Mouse (Mus musculus) cerebellum, adult 11 months (tissue): ENCODE results near the gene Ttc4.

Source experiments
- DNase-seq: peaks from one replicate; pipeline ENCODE4 v3.0.0; 2022

Ttc4 gene

DNA sequence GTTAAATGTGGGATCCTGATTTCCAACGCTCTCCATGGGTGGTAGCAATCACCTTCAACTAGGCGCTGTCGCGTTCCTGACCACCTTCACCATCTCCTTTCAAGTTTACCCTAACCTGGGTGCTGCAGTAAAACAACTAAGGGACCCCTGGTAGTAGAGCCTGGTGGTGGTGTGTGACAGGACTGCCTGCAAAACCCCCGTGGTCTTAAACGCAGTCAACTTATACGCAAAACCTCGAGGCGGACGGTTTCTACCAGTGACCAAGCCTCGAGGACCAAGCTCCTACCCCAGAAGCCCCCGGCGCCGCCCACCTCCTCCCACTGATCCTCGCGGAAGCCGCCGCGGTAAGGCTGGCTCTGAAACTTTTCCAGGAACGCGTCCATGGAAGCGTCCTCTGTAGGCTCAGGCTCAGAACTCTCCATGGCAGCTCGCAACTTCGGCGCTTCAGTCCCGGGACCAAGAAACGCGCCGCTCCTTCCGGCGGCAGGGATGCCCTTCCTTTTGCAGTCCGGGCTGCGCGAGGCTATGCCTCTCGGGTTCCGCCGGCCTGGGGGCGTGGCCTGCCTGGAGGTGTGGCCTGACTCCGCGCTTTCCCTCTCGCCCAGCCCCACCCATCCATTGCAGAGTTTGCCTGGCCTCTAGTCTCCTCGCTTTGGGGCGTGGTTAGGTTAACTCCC lies at the start of gene Ttc4:
TSS of gene Ttc4 (minus strand) at position 503 of the 677 bp plus-strand sequence.
- DNase-seq = peak; percentile 79

DNA sequence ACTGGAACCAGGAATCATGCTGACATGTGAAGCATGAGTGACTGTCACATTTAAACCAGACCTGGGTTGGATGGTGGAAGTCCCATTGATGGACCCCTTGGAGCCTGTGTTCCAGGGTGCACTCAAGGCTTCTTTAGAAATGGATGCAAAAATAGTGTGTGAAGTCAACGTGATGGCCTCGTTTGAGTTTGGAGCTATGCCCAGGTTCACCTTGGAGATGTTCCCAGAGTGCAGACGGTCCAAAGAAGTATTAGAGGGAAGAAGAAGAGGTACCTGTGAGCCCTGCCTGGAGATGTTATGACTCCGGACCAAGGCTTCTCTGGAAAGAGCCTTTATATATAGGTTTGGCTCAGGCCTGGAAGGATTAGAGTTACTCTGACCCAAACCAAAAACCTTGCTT lies 41.9 kb upstream of the Ttc4 start:
- DNase-seq = peak; percentile 15

DNA sequence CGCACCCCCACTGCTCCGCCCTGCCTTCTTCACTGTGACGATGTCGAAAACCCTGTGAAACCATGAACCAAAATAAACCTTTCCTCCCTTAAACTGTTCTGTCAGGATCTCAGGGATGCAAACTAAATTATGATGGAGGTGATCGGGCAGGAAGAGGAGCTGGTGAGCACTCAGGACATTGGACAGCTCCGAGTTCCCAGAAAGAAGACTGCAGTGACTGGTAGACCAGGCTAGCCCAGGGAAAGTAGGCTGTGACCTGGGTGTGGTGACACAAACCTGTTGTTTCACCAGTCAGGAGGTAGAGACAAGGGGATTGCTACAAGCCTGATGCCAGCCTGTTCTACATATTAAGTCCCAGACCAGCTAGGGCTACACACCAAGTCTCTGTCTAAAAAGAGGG lies 34.9 kb upstream of the Ttc4 start:
- no peak for DNase-seq

DNA sequence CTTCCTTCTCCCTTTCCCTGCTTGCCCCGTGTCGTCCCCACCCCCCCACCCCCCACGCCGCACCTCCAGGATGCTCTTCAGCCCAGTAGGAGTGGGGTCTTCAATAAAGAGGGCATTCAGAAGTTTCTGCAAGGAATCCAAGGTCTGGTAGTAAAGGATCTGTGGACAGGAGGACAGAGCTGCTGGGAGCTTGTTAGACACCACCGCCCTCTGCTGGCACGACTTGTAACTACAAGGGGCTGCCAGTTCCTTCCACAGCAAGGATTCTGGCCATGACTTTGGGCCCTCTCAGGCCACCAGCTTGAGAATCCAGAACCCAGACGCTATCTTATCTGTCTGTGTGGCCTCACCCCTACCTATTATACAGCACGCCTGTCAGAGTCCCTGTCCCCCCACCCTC lies 29.7 kb upstream of the Ttc4 start:
- peak; percentile 69 for DNase-seq

DNA sequence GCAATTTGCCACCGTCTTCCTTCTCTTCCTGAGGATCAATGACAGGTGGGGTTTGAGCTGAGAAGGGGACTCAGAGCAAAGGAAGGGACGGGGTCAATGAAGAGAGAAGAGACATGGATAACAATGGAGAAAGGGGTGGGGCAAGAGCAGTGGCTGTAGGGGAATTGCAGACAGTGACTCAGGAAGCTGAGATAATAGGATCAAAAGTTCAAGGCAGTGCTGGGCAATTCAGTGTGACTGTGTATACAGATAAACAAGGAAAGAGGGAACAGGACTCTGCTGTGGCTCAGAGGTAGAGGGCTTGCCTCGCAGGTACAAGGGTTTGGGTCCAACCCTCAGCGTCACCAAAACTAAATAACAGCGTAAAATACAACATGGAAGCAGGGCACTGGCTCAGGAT lies 29.2 kb upstream of the Ttc4 start:
- DNase-seq = no peak

DNA sequence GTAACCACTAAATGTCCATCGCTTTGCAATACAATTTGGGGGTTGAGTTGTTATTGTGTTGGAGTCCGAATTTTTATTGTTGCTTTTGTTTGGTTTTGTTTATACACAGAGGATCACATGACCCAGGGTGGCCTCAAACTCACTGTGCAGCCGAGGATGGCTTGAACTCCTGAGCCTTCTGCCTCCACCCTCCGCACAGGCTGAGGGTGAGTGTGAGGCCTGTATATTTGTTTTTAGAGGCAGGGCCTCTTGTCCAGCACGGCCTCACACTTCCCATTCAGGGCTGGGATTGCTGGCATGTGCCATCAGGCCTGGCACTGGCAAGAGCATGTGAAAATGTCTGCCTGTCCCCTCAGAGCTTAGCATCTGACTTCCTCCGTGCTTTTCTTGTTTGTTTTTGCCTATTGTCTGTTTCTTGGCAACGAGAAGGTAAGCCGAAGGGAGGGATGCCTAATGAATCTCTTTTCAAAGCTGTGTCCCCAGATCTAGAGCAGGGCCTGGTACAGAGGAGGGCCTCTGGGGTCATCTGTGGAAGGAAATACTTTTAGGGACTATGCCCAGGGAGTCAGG lies 26.4 kb upstream of the Ttc4 start:
- DNase-seq = no peak

DNA sequence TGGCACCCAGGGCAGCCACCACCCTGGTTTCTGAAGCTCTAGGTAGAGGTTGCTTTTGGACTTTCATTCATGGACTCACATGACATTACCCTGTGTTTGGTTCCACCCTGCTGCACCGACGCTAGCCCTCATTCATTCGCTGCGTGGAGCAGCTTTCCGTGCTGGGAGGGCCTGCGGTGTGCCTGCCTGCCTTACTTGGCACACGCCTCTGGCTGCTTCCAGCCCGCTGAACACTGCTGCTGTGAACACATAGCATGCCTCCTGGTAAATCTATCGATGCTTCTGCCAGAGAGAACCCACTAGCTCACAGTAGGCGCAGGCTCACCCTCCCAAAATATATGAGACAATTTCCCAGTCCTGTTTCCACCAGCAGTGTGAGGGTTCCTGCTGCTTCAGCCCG lies 25.7 kb upstream of the Ttc4 start:
- DNase-seq = peak; percentile 25

DNA sequence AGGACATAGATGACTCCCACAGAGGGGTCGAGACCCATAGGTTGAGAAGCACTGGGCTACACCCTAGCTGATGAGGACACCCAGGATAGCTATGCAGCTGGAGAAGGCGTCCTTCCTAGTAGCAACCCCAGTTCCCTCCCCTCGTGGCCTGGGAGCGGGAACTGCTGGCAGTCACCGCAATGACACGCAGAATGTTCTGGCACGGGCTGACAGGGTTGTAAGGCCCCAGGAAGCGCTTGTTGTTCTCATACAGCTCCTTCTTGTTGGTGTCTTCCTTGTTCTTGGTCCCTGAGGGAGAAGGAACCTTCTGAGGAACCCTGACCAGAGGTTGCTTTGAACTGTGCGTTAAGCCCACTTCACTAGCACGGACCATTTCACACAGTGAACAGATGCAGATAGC lies 25.2 kb upstream of the Ttc4 start:
- no peak for DNase-seq

DNA sequence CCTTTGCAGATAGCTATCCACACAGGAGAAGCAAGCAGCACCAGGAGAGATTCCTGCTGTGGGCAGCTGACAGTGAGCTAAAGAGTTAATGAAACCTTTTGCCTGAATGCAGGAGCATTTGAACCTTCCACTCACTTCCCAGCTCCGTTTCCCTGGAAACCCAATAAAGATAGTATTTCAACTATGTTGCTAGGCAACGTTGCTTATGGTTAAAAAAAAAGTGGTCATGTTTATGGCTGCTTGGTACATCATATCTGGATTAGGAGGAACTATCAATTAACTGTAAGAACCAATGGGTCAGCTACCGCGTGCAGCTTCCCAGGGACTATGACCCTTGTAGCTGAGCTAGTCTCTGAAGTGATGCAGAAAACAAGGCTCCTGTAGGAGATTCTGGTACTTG lies 22.1 kb upstream of the Ttc4 start:
- no peak for DNase-seq

DNA sequence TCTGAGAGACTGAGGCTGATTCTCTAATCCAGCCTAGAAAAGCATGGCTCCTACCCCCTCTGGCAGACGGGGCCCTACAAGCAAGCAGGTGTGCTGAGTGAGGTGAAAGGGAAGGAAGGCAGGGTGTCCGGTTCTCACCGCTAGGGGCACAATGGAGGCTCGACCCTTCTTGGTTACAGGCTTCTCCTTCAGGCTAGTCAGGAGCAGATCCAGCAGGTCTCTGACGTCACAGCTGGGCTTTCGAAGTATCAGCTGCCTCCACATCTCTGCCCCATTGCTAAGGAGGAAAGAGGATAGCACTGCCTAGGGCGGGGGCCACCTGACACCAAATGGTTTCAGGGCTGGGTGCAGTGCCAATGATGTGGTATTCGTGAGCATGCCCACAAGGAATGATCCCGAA lies 21.2 kb upstream of the Ttc4 start:
- no peak for DNase-seq

DNA sequence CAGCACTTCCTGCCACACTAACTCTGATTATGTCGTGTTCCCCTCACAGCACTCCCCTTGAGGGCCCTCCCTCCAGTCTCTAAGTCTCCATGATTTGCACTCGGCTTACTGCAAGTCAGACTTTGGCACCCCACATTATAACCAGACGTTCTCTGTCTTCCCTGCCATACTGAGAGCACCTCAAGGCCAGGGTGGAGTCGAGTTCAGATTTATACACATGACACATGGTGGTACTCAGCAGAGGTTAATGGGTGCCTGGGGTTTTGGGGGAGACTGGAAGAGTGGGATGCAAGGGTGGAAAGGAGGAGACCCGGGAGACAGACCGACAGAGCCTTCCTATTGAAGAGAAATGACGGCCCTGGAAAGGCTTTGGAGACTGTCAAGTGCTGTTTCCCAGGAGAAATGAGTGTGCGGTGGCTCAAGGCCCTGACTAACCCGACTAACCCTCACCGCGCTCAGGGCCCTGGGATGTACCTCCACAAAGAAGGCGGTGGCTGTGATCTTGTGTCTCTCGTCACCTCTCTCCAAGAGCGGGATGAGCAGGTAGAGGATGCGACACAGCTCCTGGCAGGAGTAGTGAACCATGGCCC lies 15.2 kb upstream of the Ttc4 start:
- no peak for DNase-seq

DNA sequence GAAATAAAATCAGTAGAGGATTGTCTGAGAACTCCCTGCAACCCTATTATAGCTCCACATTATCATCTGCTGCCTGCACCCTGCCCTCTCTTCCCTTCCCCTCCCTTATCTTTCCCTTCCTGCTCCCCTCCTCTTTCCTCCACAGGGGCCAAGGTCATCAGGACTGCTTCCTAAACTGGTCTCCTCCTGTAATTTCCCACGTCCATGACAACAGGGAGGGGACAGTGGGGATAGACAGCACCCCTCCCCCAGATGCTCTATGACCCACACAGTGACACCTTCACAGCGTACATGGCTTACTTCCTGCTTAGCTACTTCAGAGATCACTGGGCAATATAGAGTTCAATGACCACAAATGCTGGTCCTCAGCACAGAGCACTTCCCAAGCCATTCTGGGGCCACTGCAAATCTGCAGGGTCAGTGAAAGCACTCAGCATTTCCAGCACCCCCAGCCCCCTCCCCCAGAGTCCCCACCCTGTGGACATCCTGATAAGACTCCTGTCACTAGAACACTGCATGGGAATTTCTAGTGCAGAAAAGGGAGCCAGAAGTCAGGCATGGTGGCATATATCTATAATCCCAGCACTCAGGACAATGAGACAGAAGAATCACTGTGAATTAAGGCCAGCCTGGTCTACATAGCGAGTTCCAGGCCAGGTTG lies 10.0 kb upstream of the Ttc4 start:
- DNase-seq = no peak

DNA sequence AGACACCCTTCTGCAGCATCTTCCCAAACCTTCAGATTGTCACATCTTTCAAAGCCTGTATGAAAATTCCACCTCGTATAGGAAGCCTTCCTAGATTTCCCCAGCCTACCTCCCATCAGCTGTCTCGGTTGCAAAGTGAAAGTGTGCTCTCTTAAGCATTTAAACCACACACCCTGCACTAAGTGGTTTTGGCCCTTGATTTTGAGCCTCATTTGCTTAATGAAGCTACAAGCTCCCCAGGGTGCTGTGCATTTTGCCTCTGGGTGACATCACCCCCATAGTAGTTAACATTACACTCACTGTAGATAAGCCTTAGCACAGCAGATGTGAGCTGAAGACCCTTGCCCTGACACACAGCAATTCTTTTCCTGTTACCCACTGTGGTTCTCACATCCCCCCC lies 2.2 kb upstream of the Ttc4 start:
- no peak for DNase-seq

DNA sequence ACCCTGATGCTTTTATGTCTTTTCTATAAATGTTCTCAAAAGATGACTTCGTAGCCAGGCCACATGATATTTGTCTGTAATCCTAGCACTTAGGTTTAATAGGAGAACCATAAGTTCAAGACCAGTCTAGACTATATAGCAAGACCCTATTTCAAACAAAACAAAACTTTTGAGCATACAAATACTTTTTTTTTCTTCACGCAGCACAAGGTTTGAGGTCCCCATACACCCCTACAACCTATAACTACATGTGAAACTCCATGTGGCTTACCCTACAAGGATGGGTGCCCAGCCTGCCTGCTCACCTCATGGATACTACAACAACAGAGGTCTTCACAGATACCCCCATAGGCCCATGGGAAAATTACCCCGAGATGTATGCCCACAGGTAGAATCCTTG lies 408 bp upstream of the Ttc4 start:
- no peak for DNase-seq

DNA sequence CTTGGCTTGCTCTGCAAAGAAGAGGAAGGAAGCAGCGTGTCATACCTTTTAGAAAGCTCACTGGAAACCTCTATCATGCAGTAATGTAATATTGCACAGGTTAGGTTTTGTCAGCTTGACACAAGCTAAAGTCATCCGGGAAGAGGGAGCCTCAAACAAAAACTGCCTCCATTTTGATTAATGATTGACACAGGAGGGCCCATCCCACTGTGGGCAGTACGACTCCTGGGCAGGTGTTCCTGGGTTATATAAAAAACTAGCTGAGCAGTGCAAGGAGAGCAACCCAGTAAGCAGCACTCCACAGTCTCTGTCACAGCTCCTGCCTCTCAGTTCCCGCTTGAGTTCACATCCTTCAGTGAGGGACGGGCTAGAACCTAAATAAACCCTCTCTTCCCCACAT lies 2.0 kb downstream of the Ttc4 start:
- no peak for DNase-seq

DNA sequence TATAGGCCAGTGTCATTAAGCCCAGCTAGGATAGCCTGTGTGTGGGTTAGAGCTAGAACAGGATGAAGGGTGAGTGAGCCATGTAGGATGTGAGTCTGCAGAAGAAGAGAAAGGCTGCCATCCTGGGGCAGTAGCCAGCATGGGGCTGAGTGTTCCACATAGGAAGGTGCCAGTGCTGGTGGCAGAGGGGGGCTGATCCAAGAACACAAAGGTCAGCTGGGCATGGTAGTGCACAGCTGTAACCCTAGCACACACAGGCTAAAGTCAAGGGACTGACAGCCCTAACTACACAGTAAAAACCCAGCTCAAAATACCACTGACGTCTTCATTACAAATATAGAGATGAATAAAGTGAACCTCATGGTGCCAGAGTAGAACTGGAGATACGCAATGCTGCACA lies 12.2 kb downstream of the Ttc4 start:
- no peak for DNase-seq

DNA sequence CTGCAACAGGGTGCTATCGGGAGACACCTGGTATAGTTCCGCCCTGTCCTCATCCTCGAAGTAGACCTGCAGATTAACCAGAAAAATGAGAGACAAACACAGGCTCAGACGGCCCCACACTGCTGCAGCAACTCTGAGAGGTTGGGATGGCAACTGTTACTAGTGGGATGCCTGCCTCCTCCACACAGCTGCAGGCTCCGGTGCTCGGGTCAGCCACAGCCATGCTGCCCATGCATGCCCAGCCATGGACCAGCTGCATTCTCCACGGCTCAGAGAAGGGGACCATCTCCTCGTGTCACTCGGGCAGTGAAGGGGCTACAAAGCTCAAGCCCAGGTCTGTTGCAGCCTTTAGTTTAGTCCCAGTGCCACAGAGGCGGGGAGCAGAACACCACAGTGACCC lies 13.1 kb downstream of the Ttc4 start:
- no peak for DNase-seq

DNA sequence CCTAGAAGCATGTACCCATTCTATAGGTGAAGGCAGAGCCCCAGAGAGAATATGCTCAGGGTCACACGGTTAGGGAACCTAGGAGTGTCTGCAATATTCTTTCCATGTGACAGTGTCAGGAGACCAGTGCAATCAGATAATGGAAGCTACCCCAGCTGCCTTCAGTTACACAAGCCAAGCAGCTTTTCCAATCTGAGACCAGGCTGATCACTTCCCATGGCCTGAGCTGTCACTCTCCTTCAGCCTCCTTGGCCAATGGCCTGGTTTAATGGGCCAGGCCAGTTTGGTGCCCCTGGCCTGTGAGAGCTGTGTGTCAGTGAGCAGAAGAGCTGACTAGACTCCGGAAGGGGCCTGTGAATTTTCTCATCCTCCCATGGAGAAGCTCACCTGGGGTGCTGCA lies 13.5 kb downstream of the Ttc4 start:
- DNase-seq = no peak

DNA sequence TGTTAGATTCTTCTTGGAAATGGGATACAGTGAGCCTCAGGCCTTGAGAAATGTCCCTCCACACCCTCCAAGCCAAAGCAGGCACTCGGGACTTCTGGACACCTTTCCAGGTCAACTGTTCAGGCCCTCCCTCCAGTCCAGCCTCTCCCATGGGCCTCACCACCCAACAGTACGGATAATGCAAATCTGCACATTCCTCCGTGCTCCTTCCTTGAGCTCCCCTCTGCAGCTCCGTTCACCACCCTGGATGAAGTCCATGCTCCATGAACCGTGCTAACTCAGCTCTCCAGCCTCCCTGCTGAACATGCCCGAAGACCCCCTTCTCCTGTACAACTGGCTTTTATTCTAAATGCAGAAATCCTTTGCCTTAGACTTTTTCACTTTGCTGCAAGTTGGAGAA lies 14.0 kb downstream of the Ttc4 start:
- no peak for DNase-seq

DNA sequence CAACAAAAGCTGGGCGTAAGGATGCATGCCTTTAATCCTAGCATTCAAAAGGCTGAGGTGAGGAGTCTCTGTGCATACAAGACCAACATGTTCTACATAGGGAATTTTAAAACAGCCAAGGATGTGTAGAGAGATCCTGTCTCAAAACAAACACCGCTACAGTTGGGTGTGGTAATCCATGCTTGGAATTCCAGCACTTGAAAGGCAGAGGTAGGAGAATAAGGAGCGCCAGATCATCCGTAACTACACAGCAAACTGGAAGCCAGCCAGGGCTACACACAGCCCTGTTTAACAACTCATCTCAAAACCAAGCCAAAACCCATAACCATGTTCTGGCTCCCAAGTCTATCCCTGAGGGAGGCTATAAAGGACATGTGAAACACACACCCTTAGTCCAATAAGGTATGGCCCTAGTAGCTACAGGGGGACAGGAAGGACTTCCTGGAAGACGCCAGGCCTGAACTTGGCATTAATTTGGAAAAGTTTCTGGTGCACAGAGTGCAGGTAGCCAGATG lies 14.7 kb downstream of the Ttc4 start:
- no peak for DNase-seq

DNA sequence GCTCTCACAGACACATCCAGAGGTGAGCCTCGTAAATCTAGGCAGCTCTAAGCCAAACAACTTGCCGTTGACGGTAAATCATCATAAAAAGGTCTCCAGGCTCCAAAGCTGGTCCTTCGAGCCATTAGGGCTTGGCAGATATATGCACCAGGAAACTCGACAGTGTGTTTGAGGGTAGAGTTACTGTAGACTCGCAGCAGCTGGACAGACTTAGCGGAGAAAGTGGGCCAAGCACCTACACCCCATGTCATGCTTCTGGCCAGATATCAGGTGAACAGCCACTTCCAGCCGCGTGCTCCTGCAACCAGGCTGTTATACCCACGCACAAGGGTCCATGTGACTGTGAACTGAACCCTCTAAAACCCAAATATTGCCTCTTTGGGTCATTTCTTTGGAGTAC lies 23.1 kb downstream of the Ttc4 start:
- no peak for DNase-seq

DNA sequence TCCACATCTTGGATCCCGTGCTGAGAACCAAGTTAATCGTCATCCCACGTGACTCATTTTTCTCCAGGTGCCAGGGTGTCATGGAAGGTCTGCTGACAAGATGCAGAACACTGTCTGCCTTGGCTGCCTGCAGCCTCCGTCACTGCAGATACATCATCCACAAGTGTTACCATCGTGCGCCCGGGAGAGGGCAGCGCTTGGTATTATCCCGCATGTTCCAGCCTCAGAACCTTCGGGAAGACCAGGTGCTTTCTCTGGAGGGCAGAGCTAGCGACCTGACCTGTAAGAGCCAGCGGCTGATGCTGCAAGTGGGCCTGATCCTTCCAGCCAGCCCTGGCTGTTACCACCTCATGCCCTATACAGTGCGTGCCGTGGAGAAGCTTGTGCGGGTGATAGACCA lies 25.7 kb downstream of the Ttc4 start:
- no peak for DNase-seq

DNA sequence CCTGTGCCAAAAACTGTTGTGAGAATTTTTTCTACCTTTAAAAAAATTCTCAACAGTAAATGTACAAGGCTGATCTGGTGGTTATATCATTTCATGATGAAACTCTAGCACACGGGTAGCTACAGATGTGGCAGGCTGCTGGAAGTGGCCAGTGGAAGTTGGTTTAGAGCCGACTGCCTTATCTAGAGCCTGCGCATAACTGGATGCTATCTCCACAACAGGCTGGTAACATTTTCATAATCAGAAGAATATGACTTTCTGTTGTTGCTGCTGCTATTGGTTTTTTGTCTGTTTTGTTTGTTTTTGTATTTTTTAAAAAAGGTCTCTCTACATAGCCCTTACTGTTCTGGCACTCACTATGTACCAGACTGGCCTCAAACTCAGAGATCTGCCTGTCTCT lies 26.2 kb downstream of the Ttc4 start:
- DNase-seq = no peak

DNA sequence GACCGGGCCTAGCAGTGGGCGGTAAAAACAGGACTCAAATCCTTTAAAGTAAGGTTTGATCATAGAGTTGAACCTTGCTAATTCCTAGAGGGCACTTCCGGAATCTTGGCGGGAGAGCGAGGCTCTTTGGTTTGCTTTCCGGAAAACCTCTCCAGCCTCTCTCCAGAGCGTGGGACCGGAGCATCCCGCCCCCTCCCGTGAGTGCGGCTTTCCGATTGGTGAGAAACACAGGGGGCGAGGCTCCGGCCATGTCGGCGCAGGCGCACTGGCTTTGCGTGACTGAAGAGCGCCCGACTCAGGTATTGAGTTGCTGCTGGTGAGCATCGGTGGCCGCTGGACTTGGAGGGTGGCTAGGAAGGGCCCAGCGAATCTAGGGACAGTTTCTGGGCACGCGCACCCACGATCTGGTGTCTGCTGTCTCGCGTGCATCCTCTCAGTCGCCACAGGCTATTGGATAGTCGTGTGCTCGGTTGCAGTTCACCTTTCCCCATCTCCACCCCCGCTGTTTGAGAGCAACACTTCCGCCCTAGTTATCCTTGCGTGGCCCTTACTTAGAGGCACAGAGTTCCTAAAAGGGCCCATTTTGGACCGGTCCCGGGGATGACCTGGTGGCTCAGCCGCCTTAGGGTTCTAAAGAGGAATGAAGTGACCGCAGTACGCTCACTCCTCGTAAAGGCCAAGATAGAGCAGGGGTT lies 27.8 kb downstream of the Ttc4 start, which contains the start of gene Pars2:
TSS of gene Pars2 (plus strand) at position 237 of the 695 bp plus-strand sequence.
- peak; percentile 98 for DNase-seq
